ENCODE assay signal across 21 mouse cellular contexts in the genomic region with DNA sequence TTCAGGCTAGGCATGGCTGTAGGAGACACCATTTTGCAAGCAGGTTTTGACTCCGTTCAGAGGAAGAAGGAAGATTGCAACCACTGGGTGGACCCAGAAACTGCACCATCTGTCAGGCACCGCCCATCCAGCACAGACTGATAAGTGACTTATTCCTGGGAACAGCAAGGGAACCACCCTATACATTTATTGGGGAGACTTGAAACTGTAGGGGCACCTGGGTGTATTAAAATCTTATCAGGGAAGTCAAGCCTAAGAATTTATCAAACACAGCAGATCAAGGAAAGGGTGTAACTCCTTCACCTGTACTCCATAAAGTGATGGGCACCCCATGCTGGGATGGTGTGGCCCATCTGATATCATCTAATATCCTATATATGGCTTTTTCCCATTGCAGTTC. TPM values are rescaled to one million over a fixed set of nuclear protein-coding genes. Genes with fewer than 3 reads are reported as not detected.
DNase-seq lines count a peak whose midpoint lies in the region; ATAC-seq lines count a peak whose summit lies in the region.
"Had no signal": no experiment of that assay in that cellular context is flagged by ENCODE, and none has a peak within 500 bp of the region (broad histone marks: within the 10 kb centered on the region; RNA-seq: fewer than 3 reads in every experiment).

No protein-coding gene starts in this region.

- peak; percentile 80 for ATAC-seq in intestine, embryonic 15.5 days
- ATAC-seq in liver, embryonic 16.5 days (ENCODE audit: low read depth): peak; percentile 95
- ATAC-seq in hindbrain, embryonic 11.5 days (ENCODE audit: low FRiP score): no peak
- ATAC-seq: midbrain, embryonic 16.5 days had no signal

- no peaks in the 10 kb centered on the region for H3K36me3 ChIP-seq in intestine, embryonic 15.5 days
- no peaks in the 10 kb centered on the region for H3K36me3 ChIP-seq in liver, embryonic 16.5 days (ENCODE audit: control insufficient read depth, insufficient read depth)
- H3K36me3 ChIP-seq in hindbrain, embryonic 11.5 days (ENCODE audit: control insufficient read depth, insufficient read depth, low read length): no peaks in the 10 kb centered on the region
- H3K36me3 ChIP-seq: embryonic facial prominence, embryonic 12.5 days; forebrain, embryonic 12.5 days; heart, embryonic 15.5 days had no signal

- no peaks in the 10 kb centered on the region for H3K27me3 ChIP-seq in intestine, embryonic 15.5 days (replicated peaks)
- H3K27me3 ChIP-seq in liver, embryonic 16.5 days (ENCODE audit: control insufficient read depth, insufficient read depth, low read depth, low read length): no peaks in the 10 kb centered on the region
- no peaks in the 10 kb centered on the region for H3K27me3 ChIP-seq in hindbrain, embryonic 11.5 days (ENCODE audit: control insufficient read depth, insufficient read depth, low read length)
- H3K27me3 ChIP-seq: embryonic facial prominence, embryonic 12.5 days; forebrain, embryonic 12.5 days; heart, embryonic 15.5 days had no signal

- H3K9me3 ChIP-seq in intestine, embryonic 15.5 days: no peaks in the 10 kb centered on the region
- H3K9me3 ChIP-seq in liver, embryonic 16.5 days (replicated peaks; ENCODE audit: control insufficient read depth, low read length): no peaks in the 10 kb centered on the region
- no peaks in the 10 kb centered on the region for H3K9me3 ChIP-seq in hindbrain, embryonic 11.5 days (ENCODE audit: control insufficient read depth, low read length)
- H3K9me3 ChIP-seq: embryonic facial prominence, embryonic 12.5 days; forebrain, embryonic 12.5 days; heart, embryonic 15.5 days had no signal

- no peaks in the 10 kb centered on the region for H3K4me1 ChIP-seq in intestine, embryonic 15.5 days (replicated peaks)
- peaks cover 33% of the 10 kb centered on the region for H3K4me1 ChIP-seq in liver, embryonic 16.5 days (ENCODE audit: control insufficient read depth, low read depth, low read length)
- no peaks in the 10 kb centered on the region for H3K4me1 ChIP-seq in hindbrain, embryonic 11.5 days (replicated peaks; ENCODE audit: control insufficient read depth, insufficient read depth, low read length)
- H3K4me1 ChIP-seq: embryonic facial prominence, embryonic 12.5 days; forebrain, embryonic 12.5 days; heart, embryonic 15.5 days had no signal

- no peak overlapping the region for H3K9ac ChIP-seq in intestine, embryonic 15.5 days
- no peak overlapping the region for H3K9ac ChIP-seq in liver, embryonic 16.5 days (ENCODE audit: low read depth, low read length)
- no peak overlapping the region for H3K9ac ChIP-seq in hindbrain, embryonic 11.5 days (ENCODE audit: low read depth, low read length)
- H3K9ac ChIP-seq: embryonic facial prominence, embryonic 12.5 days; forebrain, embryonic 12.5 days; heart, embryonic 15.5 days; hindbrain, embryonic 14.5 days had no signal

- no peak overlapping the region for H3K4me2 ChIP-seq in intestine, embryonic 15.5 days (replicated peaks)
- H3K4me2 ChIP-seq in liver, embryonic 16.5 days (ENCODE audit: low read depth, low read length): peak overlapping the region; percentile 44
- H3K4me2 ChIP-seq in hindbrain, embryonic 11.5 days (replicated peaks; ENCODE audit: low read depth, low read length): no peak overlapping the region
- H3K4me2 ChIP-seq: embryonic facial prominence, embryonic 12.5 days; forebrain, embryonic 12.5 days; heart, embryonic 15.5 days; hindbrain, embryonic 14.5 days had no signal

- no peak overlapping the region for H3K4me3 ChIP-seq in intestine, embryonic 15.5 days (replicated peaks)
- H3K4me3 ChIP-seq in liver, embryonic 16.5 days (ENCODE audit: low read depth, low read length): no peak overlapping the region
- H3K4me3 ChIP-seq in hindbrain, embryonic 11.5 days (ENCODE audit: low read depth, low read length): no peak overlapping the region
- H3K4me3 ChIP-seq: embryonic facial prominence, embryonic 12.5 days; forebrain, embryonic 12.5 days; heart, embryonic 15.5 days had no signal

- H3K27ac ChIP-seq in intestine, embryonic 15.5 days: no peak overlapping the region
- peak overlapping the region; percentile 88 for H3K27ac ChIP-seq in liver, embryonic 16.5 days (ENCODE audit: low read length)
- no peak overlapping the region for H3K27ac ChIP-seq in hindbrain, embryonic 11.5 days (ENCODE audit: low read depth, low read length)
- H3K27ac ChIP-seq: embryonic facial prominence, embryonic 12.5 days; forebrain, embryonic 12.5 days; heart, embryonic 15.5 days; hindbrain, embryonic 14.5 days had no signal

- WGBS in intestine, embryonic 15.5 days: 68% methylated on average over 2 of the region's 2 CpGs
- 35% methylated on average over 2 of the region's 2 CpGs for WGBS in liver, embryonic 16.5 days (ENCODE audit: insufficient replicate concordance)
- 82% methylated on average over 2 of the region's 2 CpGs for WGBS in hindbrain, embryonic 11.5 days

- peak; percentile 46 for DNase-seq in spleen, adult 12 weeks (ENCODE audit: low spot score)
- no peak for DNase-seq in spleen, adult 18-20 months
- DNase-seq in natural killer cell, adult 2 months (ENCODE audit: low spot score in 2 of 2): no peak
- no peak for DNase-seq in cerebellum, postnatal 4 days (ENCODE audit: low spot score in 2 of 2)
- DNase-seq in thymus, postnatal 10 days (ENCODE audit: low spot score in 2 of 2): no peak
- DNase-seq in hindbrain, embryonic 11.5 days (ENCODE audit: low spot score): no peak
- DNase-seq: adrenal gland, postnatal 14 days; B cell, adult 2 months; cerebellum, postnatal 25 days; kidney, adult 18-20 months; kidney, postnatal 25 days; lung, adult 2 months; right cerebral cortex, postnatal 14 days; thymus, postnatal 4 days had no signal

RNA-seq across cellular contexts. Expression of a gene that starts 40.0 kb away (rescaled TPM):
- 12.1 and 13.3 TPM in 2 replicates for polyA plus RNA-seq in intestine, embryonic 15.5 days (2015; fragmentation: Nextera tagmentation; extraction: Ambion mirVana)
- polyA plus RNA-seq in liver, embryonic 16.5 days (2015; fragmentation: Nextera tagmentation; extraction: Ambion mirVana): 6.8 and 6.9 TPM in 2 replicates
- 13.5 and 17.8 TPM in 2 replicates for polyA plus RNA-seq in hindbrain, embryonic 11.5 days (2014; fragmentation: Nextera tagmentation; extraction: Ambion mirVana)
